Mouse (Mus musculus): ENCODE measurements at regions not wholly inside any gene's neighbourhood (a gene's known extent, or its start where the extent isn't known, plus 50 kb on each side); places are given as distances from the start of the nearest gene placed in this dataset.

DNA sequence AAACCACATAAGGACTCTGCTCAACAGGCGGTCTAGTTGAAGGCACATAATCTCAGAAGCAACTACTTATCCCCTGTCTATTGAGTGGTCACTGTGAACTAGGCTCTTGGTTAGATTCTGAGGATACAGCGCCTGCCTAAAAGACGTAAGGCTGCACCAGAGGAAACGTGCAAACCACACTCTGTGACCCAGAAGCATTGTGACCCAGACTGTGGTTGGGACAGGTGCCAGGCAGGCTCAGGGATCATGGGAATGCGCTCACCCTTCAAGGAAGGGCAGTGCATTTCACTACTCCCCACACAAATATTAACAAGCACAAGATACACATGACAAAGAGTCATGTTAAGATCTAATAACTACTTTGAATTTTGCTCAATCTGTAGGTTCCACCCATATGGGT, 628.3 kb downstream of the 1700064H15Rik start:
- in situ Hi-C loops (cut with MboI; ENCODE audit: low pct_ligation_motif_present, low pct_unique_long_range_greater_than_20kb, low sequenced_read_pairs), result no loop called here
- H3K9me3 ChIP-seq (replicated peaks; ENCODE audit: low read length), result no peaks in the 10 kb centered on the region
- H3K4me1 ChIP-seq (ENCODE audit: control insufficient read depth in 1 of 2, insufficient read depth in 2 of 2), result 0 out of 4 replicates have a peak, but pooled peaks cover 0 to 2% of the 10 kb centered on the region in 2 experiments
- H3K27me3 ChIP-seq (replicated peaks), result no peaks in the 10 kb centered on the region
- no peak overlapping the region for H3K4me2 ChIP-seq (ENCODE audit: insufficient read depth, low read depth, poor library complexity, severe bottlenecking)
- no peak overlapping the region for H3K27ac ChIP-seq (ENCODE audit: insufficient read depth, low read depth)
- no peaks in the 10 kb centered on the region for H3K36me3 ChIP-seq (replicated peaks in 1 of 2; ENCODE audit: control insufficient read depth in 1 of 2, insufficient read depth in 1 of 2, low read length in 1 of 2)
- H3K9ac ChIP-seq (ENCODE audit: insufficient read depth, low read depth), result no peak overlapping the region
- H3K4me3 ChIP-seq (replicated peaks in 1 of 3; ENCODE audit: low read depth in 2 of 3, low read length in 2 of 3, poor library complexity in 1 of 3), result no peak overlapping the region
- H3K79me2 ChIP-seq (replicated peaks; ENCODE audit: control insufficient read depth, extremely low read depth, insufficient read depth, poor library complexity, severe bottlenecking), result no peaks in the 10 kb centered on the region
- DNase-seq (ENCODE audit: extremely low read depth), result no peak
- dilution Hi-C loops (cut with MboI; ENCODE audit: extremely low pct_ligation_motif_present, extremely low pct_unique_long_range_greater_than_20kb, low sequenced_read_pairs), result no loop called here
- TF ChIP-seq BHLHE40 (IDR thresholded peaks at IDR 0.05; ENCODE audit: low read depth, low read length) (no peak), MAZ (IDR thresholded peaks at IDR 0.05; ENCODE audit: low read depth, low read length) (no peak), UBTF (IDR thresholded peaks at IDR 0.05; ENCODE audit: low read depth, low read length) (no peak), TBP (conservative IDR thresholded peaks at IDR 0.05; ENCODE audit: low read depth, low read length) (no peak), RCOR1 (conservative IDR thresholded peaks at IDR 0.05; ENCODE audit: low read depth, low read length) (no peak), CTCF (conservative IDR thresholded peaks at IDR 0.05 in 1 of 2, IDR thresholded peaks at IDR 0.05 in 1 of 2; ENCODE audit: low read depth in 2 of 2, low read length in 2 of 2) (no peak), MAX (IDR thresholded peaks at IDR 0.05; ENCODE audit: low read length) (no peak)

DNA sequence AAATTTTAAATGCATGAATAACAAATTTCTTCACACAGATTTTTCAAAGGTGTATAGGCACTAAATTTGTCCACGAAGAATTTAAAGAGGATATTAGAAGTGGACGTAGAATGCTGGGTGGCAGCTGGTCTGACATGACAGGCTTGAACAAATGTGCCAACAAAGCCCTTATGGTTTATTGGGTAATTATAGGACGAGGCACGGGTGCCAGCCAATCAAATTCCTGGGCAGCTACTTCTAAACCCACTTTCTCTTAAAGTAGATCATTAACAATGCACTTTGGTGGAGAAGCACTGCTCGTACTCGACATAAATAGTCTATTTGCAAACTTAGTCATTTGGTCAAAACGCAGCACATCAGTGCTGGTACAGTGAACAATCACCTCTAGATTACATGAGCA, 626.4 kb downstream of the 1700064H15Rik start:
- dilution Hi-C loops (cut with MboI; ENCODE audit: extremely low pct_ligation_motif_present, extremely low pct_unique_long_range_greater_than_20kb, low sequenced_read_pairs) (no loop called here), in situ Hi-C loops (cut with MboI; ENCODE audit: low pct_ligation_motif_present, low pct_unique_long_range_greater_than_20kb, low sequenced_read_pairs) (no loop called here)
- no peak for TF ChIP-seq EP300 (IDR thresholded peaks at IDR 0.05; ENCODE audit: low read length)
- TF ChIP-seq JUN (IDR thresholded peaks at IDR 0.05; ENCODE audit: insufficient read depth, low read depth, low read length), result no peak
- TF ChIP-seq CTCF (conservative IDR thresholded peaks at IDR 0.05 in 1 of 2, IDR thresholded peaks at IDR 0.05 in 1 of 2; ENCODE audit: low read depth in 2 of 2, low read length in 2 of 2), result no peak
- no peak for TF ChIP-seq NRF1 (IDR thresholded peaks at IDR 0.05; ENCODE audit: low read depth, low read length)
- no peak for TF ChIP-seq BHLHE40 (IDR thresholded peaks at IDR 0.05; ENCODE audit: low read depth, low read length)
- TF ChIP-seq ZNF384 (IDR thresholded peaks at IDR 0.05; ENCODE audit: low read depth, low read length), result no peak
- no peaks in the 10 kb centered on the region for H3K27me3 ChIP-seq (replicated peaks)
- H3K36me3 ChIP-seq (replicated peaks in 1 of 2; ENCODE audit: control insufficient read depth in 1 of 2, insufficient read depth in 1 of 2, low read length in 1 of 2), result no peaks in the 10 kb centered on the region
- H3K4me2 ChIP-seq (ENCODE audit: insufficient read depth, low read depth, poor library complexity, severe bottlenecking), result no peak overlapping the region
- no peak overlapping the region for H3K4me3 ChIP-seq (replicated peaks in 1 of 3; ENCODE audit: low read depth in 2 of 3, low read length in 2 of 3, poor library complexity in 1 of 3)
- H3K27ac ChIP-seq (ENCODE audit: insufficient read depth, low read depth), result no peak overlapping the region
- no peak overlapping the region for H3K9ac ChIP-seq (ENCODE audit: insufficient read depth, low read depth)
- no peaks in the 10 kb centered on the region for H3K79me2 ChIP-seq (replicated peaks; ENCODE audit: control insufficient read depth, extremely low read depth, insufficient read depth, poor library complexity, severe bottlenecking)
- H3K9me3 ChIP-seq (replicated peaks; ENCODE audit: low read length), result no peaks in the 10 kb centered on the region
- H3K4me1 ChIP-seq (ENCODE audit: control insufficient read depth in 1 of 2, insufficient read depth in 2 of 2), result 0 out of 4 replicates have a peak, but pooled peaks cover 0 to 2% of the 10 kb centered on the region in 2 experiments
- DNase-seq (ENCODE audit: extremely low read depth), result no peak

- Histone ChIP-seq H3K4me3 (replicated peaks in 1 of 3; ENCODE audit: low read depth in 2 of 3, low read length in 2 of 3, poor library complexity in 1 of 3) (no peak overlapping the region), H3K9me3 (replicated peaks; ENCODE audit: low read length) (no peaks in the 10 kb centered on the region), H3K4me1 (ENCODE audit: control insufficient read depth in 1 of 2, insufficient read depth in 2 of 2) (no peaks in the 10 kb centered on the region), H3K36me3 (replicated peaks in 1 of 2; ENCODE audit: control insufficient read depth in 1 of 2, insufficient read depth in 1 of 2, low read length in 1 of 2) (no peaks in the 10 kb centered on the region), H3K9ac (ENCODE audit: insufficient read depth, low read depth) (no peak overlapping the region), H3K27ac (ENCODE audit: insufficient read depth, low read depth) (no peak overlapping the region), H3K4me2 (ENCODE audit: insufficient read depth, low read depth, poor library complexity, severe bottlenecking) (no peak overlapping the region), H3K27me3 (replicated peaks) (no peaks in the 10 kb centered on the region), H3K79me2 (replicated peaks; ENCODE audit: control insufficient read depth, extremely low read depth, insufficient read depth, poor library complexity, severe bottlenecking) (no peaks in the 10 kb centered on the region)
- no peak for DNase-seq (ENCODE audit: extremely low read depth)
- dilution Hi-C loops (cut with MboI; ENCODE audit: extremely low pct_ligation_motif_present, extremely low pct_unique_long_range_greater_than_20kb, low sequenced_read_pairs), result no loop called here
- TF ChIP-seq BHLHE40 (IDR thresholded peaks at IDR 0.05; ENCODE audit: low read depth, low read length) (no peak), ELF1 (IDR thresholded peaks at IDR 0.05; ENCODE audit: low read depth, low read length) (no peak), GABPA (IDR thresholded peaks at IDR 0.05; ENCODE audit: insufficient replicate concordance, low read depth, low read length) (no peak), TCF12 (IDR thresholded peaks at IDR 0.05; ENCODE audit: low read depth, low read length) (no peak), KAT2A (IDR thresholded peaks at IDR 0.05; ENCODE audit: insufficient replicate concordance, low read length) (no peak), ZMIZ1 (IDR thresholded peaks at IDR 0.05; ENCODE audit: low read depth, low read length) (no peak), ETS1 (conservative IDR thresholded peaks at IDR 0.05; ENCODE audit: low read depth, low read length) (no peak), POLR2A (IDR thresholded peaks at IDR 0.05; ENCODE audit: low read depth, low read length) (no peak), HCFC1 (IDR thresholded peaks at IDR 0.05; ENCODE audit: low read depth, low read length) (no peak), CHD2 (IDR thresholded peaks at IDR 0.05; ENCODE audit: low read length) (no peak), JUN (IDR thresholded peaks at IDR 0.05; ENCODE audit: insufficient read depth, low read depth, low read length) (no peak), POLR2AphosphoS2 (IDR thresholded peaks at IDR 0.05; ENCODE audit: low read depth, low read length) (no peak)
- in situ Hi-C loops (cut with MboI; ENCODE audit: low pct_ligation_motif_present, low pct_unique_long_range_greater_than_20kb, low sequenced_read_pairs), result no loop called here
Observed at GRCm38 (mm10) chr3:19004792-19005191, 623.7 kb downstream of the 1700064H15Rik start.

All from CH12.LX (cell line).